Mouse (Mus musculus) stomach, postnatal 0 days (tissue): ENCODE results near the gene Lrch3.

ENCODE experiments used
- CTCF ChIP-seq: IDR thresholded peaks from 2 replicates; pipeline ENCODE4 v1.5.1; 2016; ENCODE audit warnings: antibody characterized with exemption, low read depth, mild to moderate bottlenecking, moderate library complexity
- EP300 ChIP-seq: optimal IDR thresholded peaks from 2 replicates; pipeline ENCODE3; 2016; ENCODE audit warnings: antibody characterized with exemption

DNA sequence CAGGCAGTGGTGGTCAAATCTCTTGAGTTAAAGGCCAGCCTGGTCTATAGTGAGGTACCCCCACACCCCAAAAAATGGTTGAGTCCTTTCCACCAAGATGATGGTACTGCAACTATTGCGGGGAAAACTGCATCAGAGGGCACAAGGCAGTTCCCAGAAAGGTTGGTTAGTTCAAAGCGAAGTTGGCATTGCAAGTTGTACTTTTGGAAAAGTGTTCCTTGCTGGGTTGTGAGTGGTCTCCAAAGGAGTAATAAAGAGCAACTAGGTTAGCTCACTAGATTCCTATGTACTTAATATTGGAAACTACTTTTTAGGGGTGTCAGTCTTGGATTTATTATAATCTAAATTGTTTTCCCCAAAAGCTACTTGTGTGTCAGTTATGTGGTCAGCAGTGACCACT lies 147.0 kb downstream of the Lrch3 start:
- TF ChIP-seq CTCF (no peak), EP300 (no peak)
